Mouse (Mus musculus) hindbrain, embryonic 16.5 days (tissue): ENCODE results near the gene Tmc6. TPM values are rescaled to one million over a fixed set of nuclear protein-coding genes. Genes with fewer than 3 reads are reported as not detected.
"Not testable (repeated sequence)": the region's sequence is repeated elsewhere in the genome, so short reads cannot be mapped to it uniquely, and the experiment has no call there.

Source experiments
- ATAC-seq: fragments of 200-750 bp; cut with Nextera tagmentation; 2 replicates; pipeline ENCODE4 v1.8.0; 2017; ENCODE audit warnings: moderate TSS enrichment, moderate library complexity
- H3K27ac ChIP-seq: fragments of 300-500 bp; sonication (generic); 2 replicates; pipeline ENCODE4 v1.5.1; 2014; ENCODE audit warnings: low read depth, mild to moderate bottlenecking, control low read depth, low read length, moderate library complexity
- H3K27me3 ChIP-seq: fragments of 300-500 bp; sonication (generic); replicated peaks from 2 replicates; pipeline ENCODE4 v1.6.1; 2014; ENCODE audit warnings: low read length; ENCODE audit not compliant: control insufficient read depth, insufficient read depth
- H3K36me3 ChIP-seq: fragments of 300-500 bp; sonication (generic); 2 replicates; pipeline ENCODE4 v1.6.1; 2014; ENCODE audit warnings: mild to moderate bottlenecking, low read length, moderate library complexity, mixed read lengths; ENCODE audit not compliant: control insufficient read depth, insufficient read depth
- H3K4me1 ChIP-seq: fragments of 300-500 bp; sonication (generic); 2 replicates; pipeline ENCODE4 v1.6.1; 2014; ENCODE audit warnings: low read depth, low read length; ENCODE audit not compliant: control insufficient read depth, insufficient read depth
- H3K4me2 ChIP-seq: fragments of 300-500 bp; sonication (generic); 2 replicates; pipeline ENCODE4 v1.6.1; 2014; ENCODE audit warnings: mild to moderate bottlenecking, low read length, control low read depth, moderate library complexity
- H3K4me3 ChIP-seq: fragments of 300-500 bp; sonication (generic); 2 replicates; pipeline ENCODE4 v1.5.1; 2014; ENCODE audit warnings: mild to moderate bottlenecking, low read length, control low read depth, moderate library complexity
- H3K9ac ChIP-seq: fragments of 300-500 bp; sonication (generic); 2 replicates; pipeline ENCODE4 v1.6.1; 2014; ENCODE audit warnings: low read depth, mild to moderate bottlenecking, control low read depth, low read length, moderate library complexity
- H3K9me3 ChIP-seq: fragments of 300-500 bp; sonication (generic); 2 replicates; pipeline ENCODE4 v1.6.1; 2014; ENCODE audit warnings: mild to moderate bottlenecking, low read length, moderate library complexity; ENCODE audit not compliant: control insufficient read depth
- WGBS: fragments of 180-500 bp; shearing (Covaris S2); extraction: QIAGEN DNeasy Blood & Tissue Kit; methylation state at CpG from one replicate; pipeline ENCODE4 v1.1.7; 2014; 5-methylcytosine and 5-hydroxymethylcytosine counted together
- polyA plus RNA-seq: library from polyadenylated mRNA; unstranded; fragments of >200 nt; fragmentation: Nextera tagmentation; extraction: Ambion mirVana; gene quantifications from 2 replicates; pipeline ENCODE4 v1.2.1, GENCODE M21; 2015

Tmc6 gene
- polyA plus RNA-seq, 1 experiment from 2014 or later, result 6.4 TPM

- Histone ChIP-seq H3K4me1 (no peaks in the 10 kb centered on the region), H3K27me3 (peaks cover 10% of the 10 kb centered on the region; the same call in 1 of the 2 replicates), H3K4me2 (peak overlapping the region; percentile 30), H3K9ac (no peak overlapping the region), H3K27ac (no peak overlapping the region), H3K9me3 (no peaks in the 10 kb centered on the region), H3K4me3 (no peak overlapping the region), H3K36me3 (no peaks in the 10 kb centered on the region)
- WGBS, result 6% methylated on average over 13 of the region's 14 CpGs
- ATAC-seq, result peak; percentile 27; the same call in 1 of the 2 replicates
These were observed 8.3 kb upstream of the Tmc6 start for GRCm38 (mm10) chr11:117790286-117790685.

- H3K4me3 ChIP-seq, H3K36me3 ChIP-seq, H3K27ac ChIP-seq, H3K9ac ChIP-seq, H3K4me1 ChIP-seq, H3K9me3 ChIP-seq, H3K4me2 ChIP-seq, ATAC-seq: not testable (repeated sequence)
- H3K27me3 ChIP-seq, result peaks cover 12% of the 10 kb centered on the region; the same call in 1 of the 2 replicates
- 80% methylated on average over 7 of the region's 7 CpGs for WGBS
These were observed 6.5 kb upstream of the Tmc6 start for GRCm38 (mm10) chr11:117788481-117788880.

GRCm38 (mm10) chr11:117786294-117786693 lies 4.3 kb upstream of the Tmc6 start:
- H3K27me3 ChIP-seq, result peaks cover 13% of the 10 kb centered on the region
- WGBS, result 7% methylated on average over 10 of the region's 10 CpGs
- 0 out of 2 replicates have a peak, but pooled peaks have one; percentile 18 for ATAC-seq

GRCm38 (mm10) chr11:117783683-117784309 lies 1.8 kb upstream of the Tmc6 start:
- no peaks in the 10 kb centered on the region for H3K36me3 ChIP-seq
- peak overlapping the region; percentile 55; the same call in 1 of the 2 replicates for H3K9ac ChIP-seq
- H3K9me3 ChIP-seq, result no peaks in the 10 kb centered on the region
- H3K27ac ChIP-seq, result no peak overlapping the region; the same call in 1 of the 2 replicates
- no peak overlapping the region for H3K4me3 ChIP-seq
- H3K4me2 ChIP-seq, result peak overlapping the region; percentile 52; the same call in 1 of the 2 replicates
- H3K27me3 ChIP-seq, result peaks cover 19% of the 10 kb centered on the region
- H3K4me1 ChIP-seq, result peaks cover 31% of the 10 kb centered on the region
- WGBS, result 44% methylated on average over 10 of the region's 10 CpGs
- no peak for ATAC-seq

More at GRCm38 (mm10) chr11:117786294-117786693, 4.3 kb upstream of the Tmc6 start:
- Histone ChIP-seq H3K4me2 (no peak overlapping the region), H3K36me3 (no peaks in the 10 kb centered on the region), H3K9me3 (no peaks in the 10 kb centered on the region), H3K27ac (no peak overlapping the region), H3K9ac (no peak overlapping the region), H3K4me1 (peaks cover 9% of the 10 kb centered on the region), H3K4me3 (no peak overlapping the region)

- peak overlapping the region; percentile 52 for H3K4me2 ChIP-seq
- H3K9me3 ChIP-seq, result no peaks in the 10 kb centered on the region
- no peaks in the 10 kb centered on the region for H3K36me3 ChIP-seq
- peaks cover 31% of the 10 kb centered on the region for H3K4me1 ChIP-seq
- H3K4me3 ChIP-seq, result peak overlapping the region; percentile 23
- ATAC-seq, result 0 out of 2 replicates have a peak, but pooled peaks have one; percentile 15
- peaks cover 19% of the 10 kb centered on the region for H3K27me3 ChIP-seq
- H3K9ac ChIP-seq, result peak overlapping the region; percentile 55
- WGBS, result 4% methylated on average over 25 of the region's 31 CpGs
- no peak overlapping the region for H3K27ac ChIP-seq
These were observed 1.1 kb upstream of the Tmc6 start for GRCm38 (mm10) chr11:117783089-117783488.

GRCm38 (mm10) chr11:117782705-117783034 lies 672 bp upstream of the Tmc6 start:
- H3K27me3 ChIP-seq, result peaks cover 19% of the 10 kb centered on the region
- H3K4me3 ChIP-seq, result peak overlapping the region; percentile 23
- no peak overlapping the region for H3K27ac ChIP-seq
- peaks cover 31% of the 10 kb centered on the region for H3K4me1 ChIP-seq
- no peaks in the 10 kb centered on the region for H3K9me3 ChIP-seq
- no peaks in the 10 kb centered on the region for H3K36me3 ChIP-seq
- peak overlapping the region; percentile 52 for H3K4me2 ChIP-seq
- 65% methylated on average over 9 of the region's 9 CpGs for WGBS
- no peak for ATAC-seq
- peak overlapping the region; percentile 55 for H3K9ac ChIP-seq

- Histone ChIP-seq H3K9me3 (no peaks in the 10 kb centered on the region), H3K4me3 (no peak overlapping the region), H3K27ac (peak overlapping the region; percentile 44; the same call in 1 of the 2 replicates), H3K9ac (no peak overlapping the region), H3K27me3 (peaks cover 19% of the 10 kb centered on the region), H3K4me1 (peaks cover 31% of the 10 kb centered on the region), H3K4me2 (peak overlapping the region; percentile 55), H3K36me3 (no peaks in the 10 kb centered on the region)
- 22% methylated on average over 18 of the region's 18 CpGs for WGBS
- no peak for ATAC-seq
These were observed 688 bp downstream of the Tmc6 start for GRCm38 (mm10) chr11:117781199-117781821.

GRCm38 (mm10) chr11:117780582-117781111 lies 1.4 kb downstream of the Tmc6 start:
- H3K9me3 ChIP-seq, result no peaks in the 10 kb centered on the region
- peaks cover 19% of the 10 kb centered on the region for H3K27me3 ChIP-seq
- H3K4me2 ChIP-seq, result peak overlapping the region; percentile 55
- WGBS, result 3% methylated on average over 19 of the region's 19 CpGs
- no peak for ATAC-seq
- peak overlapping the region; percentile 53 for H3K9ac ChIP-seq
- H3K4me1 ChIP-seq, result peaks cover 31% of the 10 kb centered on the region
- peak overlapping the region; percentile 33 for H3K4me3 ChIP-seq
- H3K27ac ChIP-seq, result peak overlapping the region; percentile 51; the same call in 1 of the 2 replicates
- H3K36me3 ChIP-seq, result no peaks in the 10 kb centered on the region

GRCm38 (mm10) chr11:117780199-117780515 lies 1.8 kb downstream of the Tmc6 start:
- 5% methylated on average over 17 of the region's 17 CpGs for WGBS
- peak overlapping the region; percentile 55 for H3K4me2 ChIP-seq
- no peaks in the 10 kb centered on the region for H3K36me3 ChIP-seq
- peaks cover 19% of the 10 kb centered on the region for H3K27me3 ChIP-seq
- H3K9me3 ChIP-seq, result no peaks in the 10 kb centered on the region
- peak overlapping the region; percentile 33 for H3K4me3 ChIP-seq
- peak overlapping the region; percentile 51 for H3K27ac ChIP-seq
- no peak for ATAC-seq
- peaks cover 31% of the 10 kb centered on the region for H3K4me1 ChIP-seq
- peak overlapping the region; percentile 53 for H3K9ac ChIP-seq
